Mouse (Mus musculus): ENCODE measurements around the gene Asap2.

The Asap2 gene

GRCm38 (mm10) chr12:21264970-21265369, 274.7 kb downstream of the Asap2 start:
- no peak for DNase-seq (ENCODE audit: low read depth, low spot score)

DNA sequence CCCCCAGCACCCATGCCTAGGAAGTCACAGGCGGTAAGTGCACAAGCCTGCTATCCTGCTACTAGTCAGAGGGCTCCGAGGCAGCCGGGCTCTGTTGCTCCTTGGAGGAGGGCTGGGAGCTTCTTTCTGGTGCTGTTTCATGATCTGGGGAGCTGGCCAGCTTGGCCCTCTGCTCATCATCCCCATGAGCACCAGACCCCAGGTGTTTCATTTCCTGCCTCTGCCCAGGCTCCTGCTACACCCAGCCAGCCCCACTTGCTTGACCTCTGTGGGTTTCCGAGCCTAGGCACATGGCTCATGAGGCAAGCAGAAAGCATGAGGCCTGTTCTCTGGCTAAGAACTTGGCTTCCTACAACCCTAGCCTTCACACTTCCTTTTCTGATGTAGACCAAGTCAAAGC, 275.2 kb downstream of the Asap2 start:
- no peak for DNase-seq (ENCODE audit: low read depth, low spot score)

GRCm38 (mm10) chr12:21265946-21266783, 275.9 kb downstream of the Asap2 start:
- DNase-seq (ENCODE audit: low read depth, low spot score) = peak; percentile 62

DNA sequence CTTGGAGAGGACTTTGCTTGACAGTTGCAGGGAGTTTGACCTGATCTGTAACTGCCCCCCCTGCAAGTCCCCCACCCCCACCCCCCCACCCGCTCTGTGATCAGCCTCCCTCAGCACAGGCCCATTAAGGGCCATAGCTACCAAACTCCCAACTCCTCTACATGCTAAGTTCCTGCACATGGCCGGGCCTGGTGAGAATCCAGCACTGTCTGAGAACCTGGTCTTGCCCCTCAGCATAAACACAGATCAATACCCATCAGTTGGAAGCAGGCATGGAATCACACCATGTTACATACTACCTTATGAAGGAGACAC, 276.5 kb downstream of the Asap2 start:
- DNase-seq (ENCODE audit: low read depth, low spot score) = no peak

- no peak for DNase-seq (ENCODE audit: low read depth, low spot score)
Observed at GRCm38 (mm10) chr12:21268083-21268616, 277.9 kb downstream of the Asap2 start.

DNA sequence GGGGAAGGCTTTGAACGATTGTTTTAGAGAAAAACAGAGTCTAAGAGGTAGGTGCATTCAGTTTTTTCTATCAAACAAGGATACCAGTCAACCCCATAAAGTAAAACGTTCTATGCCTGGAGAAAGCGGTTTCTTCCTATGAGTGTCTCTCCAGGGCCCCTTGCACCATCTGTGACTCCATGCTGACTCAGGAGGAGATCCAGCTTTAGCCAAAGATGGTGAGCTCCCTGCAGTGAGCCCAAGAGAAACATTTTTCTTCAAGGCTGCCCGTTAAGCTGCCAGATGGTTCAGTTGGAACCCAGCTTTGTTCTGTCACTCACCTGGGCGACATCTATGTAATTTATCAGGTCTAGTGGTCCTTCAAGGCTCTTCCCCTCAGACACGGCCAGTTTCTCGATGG, 284.2 kb downstream of the Asap2 start:
- DNase-seq (ENCODE audit: low read depth, low spot score) = no peak

DNA sequence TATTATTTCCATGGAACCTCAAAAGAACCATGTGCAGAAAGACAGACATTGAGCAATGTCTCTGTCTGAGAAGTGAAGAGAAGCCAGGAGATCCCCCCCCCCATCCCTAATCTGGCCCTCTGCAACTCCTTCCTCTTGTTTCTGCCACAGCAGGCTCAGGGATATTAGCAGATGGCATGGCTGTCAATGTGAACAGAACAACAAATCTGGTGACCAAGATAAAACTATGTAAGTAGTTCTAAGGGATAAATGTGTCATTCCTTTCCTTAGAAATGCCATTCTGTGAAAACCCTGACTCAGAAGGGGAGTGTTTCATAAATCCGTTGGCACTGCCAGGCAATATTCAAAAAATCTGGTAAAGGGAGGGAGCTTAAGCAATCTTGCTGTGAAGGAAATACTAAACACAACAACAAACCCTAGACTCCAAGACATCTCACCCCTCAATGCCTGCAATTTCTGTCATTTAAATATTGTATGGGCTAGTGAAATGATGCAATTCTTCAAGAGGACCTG, 287.1 kb downstream of the Asap2 start:
- DNase-seq (ENCODE audit: low read depth, low spot score) = no peak

DNA sequence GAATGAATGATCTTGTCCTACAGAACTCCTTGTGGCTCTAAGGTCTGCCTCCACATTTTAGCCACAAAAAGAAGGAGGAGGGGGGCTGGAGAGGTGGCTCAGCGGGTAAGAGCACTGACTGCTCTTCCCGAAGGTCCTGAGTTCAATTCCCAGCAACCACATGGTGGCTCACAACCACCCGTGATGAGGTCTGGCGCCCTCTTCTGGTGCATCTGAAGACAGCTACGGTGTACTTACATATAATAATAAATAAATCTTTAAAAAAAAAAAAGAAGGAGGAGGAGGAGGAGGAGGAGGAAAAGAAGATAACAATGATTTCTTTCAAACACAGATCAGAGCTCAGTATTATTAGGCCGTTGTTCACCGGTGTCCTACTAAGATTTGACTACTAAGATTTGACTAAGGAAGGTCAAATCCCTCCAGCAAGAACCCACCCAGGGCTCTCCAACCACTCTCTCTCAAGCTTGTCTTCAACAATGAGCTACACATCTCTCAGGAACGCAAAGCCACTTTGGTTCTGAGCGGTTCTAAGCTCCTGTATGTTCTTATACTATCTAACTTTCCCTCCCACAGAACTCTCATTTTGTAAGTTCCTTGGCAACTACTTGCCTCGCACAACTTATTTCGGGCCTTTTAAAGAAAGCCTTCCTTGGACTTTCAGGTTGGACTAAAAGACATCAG, 294.6 kb downstream of the Asap2 start, which contains the start of gene Cpsf3:
TSS of gene Cpsf3 (plus strand) at position 631 of the 681 bp plus-strand sequence.
- DNase-seq (ENCODE audit: low read depth, low spot score) = no peak

DNA sequence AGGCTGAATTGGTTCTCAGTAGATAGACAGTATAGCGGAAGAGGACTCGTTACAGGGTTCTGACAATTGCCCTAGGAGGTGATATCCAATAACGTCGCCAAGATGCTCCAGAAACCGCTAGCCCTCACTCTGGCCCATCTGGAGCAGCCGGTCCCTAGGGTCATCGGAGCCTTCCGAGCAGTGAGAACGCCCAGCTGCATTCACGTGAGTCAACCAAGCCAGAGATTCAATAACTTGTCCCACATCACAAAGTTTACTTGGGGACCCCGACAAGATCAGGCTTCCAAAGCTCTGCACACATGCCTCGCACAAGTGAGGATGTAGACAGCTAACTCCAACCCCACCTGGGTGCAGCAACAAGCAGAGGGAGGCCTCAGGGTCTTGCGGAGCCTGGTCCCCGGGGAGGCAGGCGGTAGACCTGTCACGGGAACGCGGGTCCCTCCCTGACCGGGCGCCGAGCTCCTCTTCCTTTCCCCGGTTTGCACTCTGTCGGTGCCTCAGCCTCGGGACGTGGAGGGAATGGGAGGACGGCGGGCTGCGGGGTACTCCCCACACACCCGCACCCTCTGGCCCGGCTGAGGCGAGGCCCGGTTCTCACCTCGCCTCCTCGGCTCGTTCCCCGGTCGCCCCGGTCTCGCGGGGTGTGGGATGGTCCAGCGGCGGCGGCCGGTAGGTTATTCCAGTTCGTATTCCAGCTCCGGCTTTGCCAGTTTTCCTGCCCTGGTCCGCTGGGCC, 295.4 kb downstream of the Asap2 start:
- no peak for DNase-seq (ENCODE audit: low read depth, low spot score)

DNA sequence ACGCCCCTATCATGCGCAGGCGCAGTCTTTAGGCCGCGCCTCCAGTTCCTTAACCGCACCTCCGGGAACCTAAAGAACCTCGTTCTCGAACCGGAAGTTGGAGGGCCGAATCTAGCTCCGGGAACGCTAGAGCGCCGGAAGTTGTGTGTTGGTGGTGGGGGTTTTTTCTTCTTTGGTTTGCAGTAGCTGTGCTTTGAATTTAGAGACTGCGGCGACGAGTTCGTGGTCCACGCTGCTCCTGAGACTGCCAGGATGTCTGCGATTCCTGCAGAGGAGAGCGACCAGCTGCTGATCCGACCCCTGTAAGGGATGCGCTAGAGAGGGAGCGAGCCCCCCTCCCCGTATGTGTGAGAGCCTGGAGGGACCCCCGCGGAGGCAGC, 296.0 kb downstream of the Asap2 start, which contains the start of gene Itgb1bp1:
TSS of gene Itgb1bp1 (minus strand) at position 42 of the 380 bp plus-strand sequence.
- peak; percentile 97 for DNase-seq (ENCODE audit: low read depth, low spot score)

- peak; percentile 70 for DNase-seq (ENCODE audit: low read depth, low spot score)
Observed at GRCm38 (mm10) chr12:21286712-21287650, 296.7 kb downstream of the Asap2 start.

DNA sequence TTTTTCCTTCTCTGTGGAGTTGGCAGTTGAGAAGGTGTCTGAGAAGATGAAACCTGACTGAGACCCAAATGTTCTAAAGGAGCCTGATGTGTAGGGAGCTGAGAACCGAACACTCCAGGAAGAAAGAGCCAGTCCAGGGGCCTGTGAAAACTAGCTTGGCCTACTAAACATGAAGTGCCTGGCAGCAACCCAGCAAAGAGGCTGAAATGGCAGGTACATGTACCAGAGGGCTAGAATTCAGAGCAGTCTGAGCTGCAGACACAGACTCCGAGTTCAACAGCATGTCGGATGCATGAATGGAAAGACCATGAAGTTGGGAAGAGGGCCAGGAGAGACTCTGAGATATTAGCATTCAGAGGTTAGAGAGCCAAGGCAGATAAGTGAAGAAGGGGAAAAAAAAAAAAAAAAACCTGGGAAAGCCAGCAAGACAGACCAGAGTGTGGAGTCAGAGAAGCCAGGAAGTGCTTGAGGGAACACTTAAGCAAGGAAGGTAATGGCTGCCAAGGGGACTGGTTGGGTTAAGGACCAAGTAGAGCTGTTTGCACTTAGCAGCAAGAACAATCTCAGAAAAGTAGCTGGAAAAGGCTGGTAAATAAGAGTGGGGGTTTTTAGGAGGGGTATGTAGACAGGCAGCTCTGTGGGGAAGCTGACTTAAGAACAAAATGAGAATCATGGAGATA, 298.6 kb downstream of the Asap2 start:
- no peak for DNase-seq (ENCODE audit: low read depth, low spot score)

DNA sequence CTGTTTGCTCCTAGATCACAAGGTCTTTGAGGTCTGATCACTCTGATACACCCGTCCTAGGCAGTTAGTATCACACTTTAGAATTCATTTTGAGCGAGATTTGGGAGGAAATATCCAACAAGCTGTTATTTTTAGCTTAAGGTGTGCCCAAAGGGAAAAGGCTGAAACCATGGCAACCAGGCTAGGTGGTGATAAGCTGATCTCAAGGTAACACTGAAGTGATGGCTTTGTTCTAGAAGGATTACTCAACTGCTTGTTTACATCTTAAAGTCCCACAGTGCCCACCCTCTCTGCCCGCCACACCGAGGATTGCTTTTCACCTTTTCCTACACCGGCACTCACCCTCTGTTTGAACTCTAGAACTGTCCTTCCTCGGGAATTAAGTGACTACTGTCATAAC, 299.4 kb downstream of the Asap2 start:
- no peak for DNase-seq (ENCODE audit: low read depth, low spot score)

- DNase-seq (ENCODE audit: low read depth, low spot score) = no peak
Observed at GRCm38 (mm10) chr12:21298856-21299255, 308.6 kb downstream of the Asap2 start.

DNA sequence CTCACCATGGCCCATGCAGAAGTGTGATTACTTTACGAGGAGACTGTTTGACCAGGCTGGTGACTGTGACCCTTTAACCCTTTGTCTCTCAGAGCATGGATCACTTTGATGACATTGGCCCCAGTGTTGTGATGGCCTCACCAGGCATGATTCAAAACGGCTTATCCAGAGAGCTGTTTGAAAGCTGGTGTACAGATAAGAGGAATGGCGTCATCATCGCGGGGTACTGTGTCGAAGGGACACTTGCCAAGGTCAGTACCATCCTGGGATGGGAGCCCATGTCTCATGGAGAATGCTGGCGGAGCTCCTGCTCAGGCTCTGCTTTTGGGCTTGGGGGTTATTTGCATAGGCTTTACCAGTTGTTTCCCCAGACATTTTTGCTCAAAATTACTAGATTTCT, 311.1 kb downstream of the Asap2 start:
- no peak for DNase-seq (ENCODE audit: low read depth, low spot score)

GRCm38 (mm10) chr12:21301932-21302331, 311.7 kb downstream of the Asap2 start:
- DNase-seq (ENCODE audit: low read depth, low spot score) = no peak

GRCm38 (mm10) chr12:21302361-21302783, 312.1 kb downstream of the Asap2 start:
- no peak for DNase-seq (ENCODE audit: low read depth, low spot score)

GRCm38 (mm10) chr12:21305741-21306140, 315.5 kb downstream of the Asap2 start:
- no peak for DNase-seq (ENCODE audit: low read depth, low spot score)

DNA sequence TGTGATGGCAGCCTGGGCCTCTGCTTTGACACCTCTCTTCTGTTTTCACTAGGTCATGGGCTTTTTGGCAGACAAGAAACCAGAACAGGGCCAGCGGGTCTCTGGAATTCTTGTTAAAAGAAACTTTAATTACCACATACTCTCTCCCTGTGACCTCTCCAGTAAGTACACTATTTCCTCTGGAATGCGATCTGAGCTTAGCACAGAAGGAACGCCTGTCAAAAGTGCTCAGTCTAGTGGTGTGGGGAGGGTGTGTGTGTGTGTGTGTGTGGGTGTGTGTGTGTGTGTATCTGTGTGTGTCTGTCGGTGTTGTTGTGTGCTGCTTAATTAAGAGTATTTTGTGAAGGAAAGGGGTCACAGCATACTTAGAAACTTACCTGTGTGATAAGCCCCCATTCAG, 316.5 kb downstream of the Asap2 start:
- DNase-seq (ENCODE audit: low read depth, low spot score) = no peak

GRCm38 (mm10) chr12:21312201-21312600, 321.9 kb downstream of the Asap2 start:
- DNase-seq (ENCODE audit: low read depth, low spot score) = peak; percentile 71

Measured in A20 (cell line).